Mouse (Mus musculus) CD4-positive, CD25-positive, alpha-beta regulatory T cell, adult 9 weeks (primary cell): ENCODE results near the gene Olfr1275. TPM values are rescaled to one million over a fixed set of nuclear protein-coding genes. Genes with fewer than 3 reads are reported as not detected.

ENCODE experiments used
- polyA plus RNA-seq: library from polyadenylated mRNA; unstranded; fragments of 100-300 nt; shearing (Covaris generic); gene quantifications from one replicate; pipeline ENCODE4 v1.2.1, GENCODE M21; 2017

The Olfr1275 gene
- polyA plus RNA-seq: not detected

GRCm38 (mm10) chr2:111235186-111235585 is at the start of gene Olfr1275:
Gene Olfr1275 (minus strand): TSS chr2:111235286.

GRCm38 (mm10) chr2:111274006-111274405 is 38.9 kb upstream of the Olfr1275 start, which contains the start of gene Olfr1277:
Gene Olfr1277 (minus strand): TSS chr2:111274106.

GRCm38 (mm10) chr2:111254216-111254615 is 19.1 kb upstream of the Olfr1275 start, which contains the start of gene Olfr1276:
Gene Olfr1276 (plus strand): TSS chr2:111254516.

GRCm38 (mm10) chr2:111229502-111229901 is 5.6 kb downstream of the Olfr1275 start, which contains the start of gene 4930430A15Rik:
Gene 4930430A15Rik (minus strand): TSS chr2:111229602.

Other genes starting within 250 kb of the Olfr1275 start
- gene Gm13941, start 129.3 kb downstream of the Olfr1275 start, polyA plus RNA-seq: not detected
- gene Gm15130, start 82.3 kb downstream of the Olfr1275 start, polyA plus RNA-seq: not detected
- not detected for gene 4930430A15Rik, start 5.7 kb downstream of the Olfr1275 start, polyA plus RNA-seq
- gene Olfr1276, start 19.2 kb upstream of the Olfr1275 start, polyA plus RNA-seq: not detected
- not detected for gene Olfr1277, start 38.8 kb upstream of the Olfr1275 start, polyA plus RNA-seq
- gene Olfr1278, start 54.9 kb upstream of the Olfr1275 start, polyA plus RNA-seq: not detected
- not detected for gene Olfr1279, start 65.3 kb upstream of the Olfr1275 start, polyA plus RNA-seq
- gene Olfr1280, start 78.7 kb upstream of the Olfr1275 start, polyA plus RNA-seq: not detected
- gene Olfr1281, start 91.2 kb upstream of the Olfr1275 start, polyA plus RNA-seq: not detected
- gene Olfr1282, start 100.8 kb upstream of the Olfr1275 start, polyA plus RNA-seq: not detected
- gene Olfr1283, start 131.5 kb upstream of the Olfr1275 start, polyA plus RNA-seq: not detected
- gene Olfr1284, start 140.2 kb upstream of the Olfr1275 start, polyA plus RNA-seq: not detected
- gene Olfr1286, start 187.8 kb upstream of the Olfr1275 start, polyA plus RNA-seq: not detected
- gene Olfr1287, start 213.9 kb upstream of the Olfr1275 start, polyA plus RNA-seq: not detected
- not detected for gene Olfr1288, start 238.8 kb upstream of the Olfr1275 start, polyA plus RNA-seq
- gene Olfr1289, start 245.5 kb upstream of the Olfr1275 start, polyA plus RNA-seq: not detected